Mouse (Mus musculus) left cerebral cortex, adult 8-10 months (tissue): ENCODE measurements around the gene Klhdc7a. TPM values are rescaled to one million over a fixed set of nuclear protein-coding genes. Genes with fewer than 3 reads are reported as not detected.
"Not testable (repeated sequence)": the region's sequence is repeated elsewhere in the genome, so short reads cannot be mapped to it uniquely, and the experiment has no call there.

Experiments used
- DNase-seq, 2 experiments: peaks; one replicate each; pipeline ENCODE4 v3.0.0; 2022; ENCODE audit warnings: low spot score in 2 of 2
- total RNA-seq, 4 experiments: library from RNA; stranded (reverse); gene quantifications; 2 replicates each; pipeline ENCODE4 v1.2.4; 2022

Gene Klhdc7a
- 1 to 10 TPM; 6.7 to 8.8 (median 7.6) TPM for total RNA-seq

DNA sequence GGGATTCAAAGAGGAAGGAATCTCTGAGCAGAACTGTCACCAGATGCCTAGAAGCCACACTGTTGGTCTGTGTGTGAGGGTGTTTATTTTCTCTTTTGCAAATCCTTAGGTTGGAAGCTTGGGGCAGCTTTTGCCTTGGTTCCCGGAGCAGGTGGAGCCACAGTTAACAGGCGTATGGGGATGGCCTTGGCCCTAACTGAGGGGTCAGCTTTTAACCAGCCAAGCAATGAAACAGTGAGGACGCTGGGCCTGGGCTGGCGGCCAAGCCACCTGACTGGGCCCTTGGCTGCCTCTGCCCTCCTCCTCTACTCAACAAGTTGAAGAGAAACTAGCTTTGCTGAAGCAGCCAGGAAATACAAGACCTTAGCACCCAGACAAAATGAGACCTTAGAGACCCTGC, at the start of gene Klhdc7a:
Klhdc7a (minus strand) TSS at position 105 of the 400 bp plus-strand sequence.
- peak; percentile 28 to 74 for DNase-seq

- no peak for DNase-seq
Measured at GRCm38 (mm10) chr4:140015916-140016315, 48.1 kb upstream of the Klhdc7a start.

- DNase-seq, result no peak
Measured at GRCm38 (mm10) chr4:140010728-140011470, 43.1 kb upstream of the Klhdc7a start.

DNA sequence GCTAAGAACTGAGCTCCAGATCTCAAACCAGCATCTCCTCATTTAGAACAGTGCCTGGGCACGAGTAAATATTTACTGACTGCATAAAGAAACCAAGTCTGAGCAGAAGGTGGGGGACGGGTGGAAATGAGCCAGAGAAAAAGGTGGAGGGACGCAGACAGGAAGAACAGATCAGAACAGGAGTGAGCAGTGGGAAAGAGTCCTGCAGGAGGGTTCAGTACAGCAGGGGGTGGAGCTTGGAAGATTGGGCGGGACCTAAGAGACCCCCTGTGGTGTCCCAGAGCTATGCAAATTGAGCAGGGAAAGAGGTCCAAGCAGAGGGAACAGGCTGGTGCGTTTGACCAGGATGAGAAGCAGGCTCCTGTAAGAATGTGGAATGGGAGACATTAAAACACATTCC, 37.1 kb upstream of the Klhdc7a start:
- DNase-seq, result no peak

- DNase-seq, result peak; percentile 17 to 82
Measured at GRCm38 (mm10) chr4:140004170-140004569, 36.3 kb upstream of the Klhdc7a start.

DNA sequence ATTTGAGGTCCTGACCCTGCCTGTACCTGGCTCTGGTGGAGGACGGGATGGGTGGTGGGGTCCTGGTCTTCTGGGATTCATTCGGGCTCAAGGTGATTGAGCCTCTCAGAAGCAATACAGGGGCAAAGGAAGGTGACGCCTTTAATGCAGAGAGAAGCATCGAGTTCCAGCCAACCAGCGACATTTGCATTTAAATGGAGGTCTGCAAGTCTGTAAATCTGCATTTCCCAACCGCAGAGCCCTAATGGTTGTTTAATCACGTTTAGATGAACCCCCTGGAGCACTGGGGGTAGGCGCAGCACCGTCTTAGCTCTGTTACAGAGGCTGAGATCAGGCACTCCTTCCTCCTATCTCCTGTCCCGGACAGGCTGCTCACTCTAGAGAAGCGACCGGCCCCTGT, 34.2 kb upstream of the Klhdc7a start:
- no peak for DNase-seq

GRCm38 (mm10) chr4:140000911-140001310, 33.1 kb upstream of the Klhdc7a start:
- no peak for DNase-seq

DNA sequence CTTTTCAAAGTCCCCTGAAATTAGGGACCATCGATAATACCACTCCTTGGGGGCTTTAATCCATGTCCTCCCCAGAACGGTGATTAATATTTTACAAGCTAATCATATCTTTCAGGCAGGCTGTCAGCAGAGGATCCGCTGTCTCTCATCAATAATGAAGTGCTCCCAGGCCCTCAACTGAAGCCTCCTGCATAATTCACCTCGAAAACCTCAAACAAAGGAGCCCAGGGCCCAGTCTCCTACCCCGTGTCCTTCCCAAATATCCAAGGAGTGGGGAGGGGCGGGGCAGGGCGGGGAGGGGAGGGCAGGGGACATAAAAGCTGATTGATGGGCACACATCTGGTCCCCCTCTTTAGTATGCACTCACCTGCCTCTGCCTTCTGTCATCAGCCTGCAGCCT, 31.2 kb upstream of the Klhdc7a start:
- no peak for DNase-seq

- no peak for DNase-seq
Measured at GRCm38 (mm10) chr4:139995659-139996058, 27.8 kb upstream of the Klhdc7a start.

GRCm38 (mm10) chr4:139993111-139993755, 25.4 kb upstream of the Klhdc7a start:
- DNase-seq, result no peak

GRCm38 (mm10) chr4:139986913-139987312, 19.1 kb upstream of the Klhdc7a start:
- no peak for DNase-seq

DNA sequence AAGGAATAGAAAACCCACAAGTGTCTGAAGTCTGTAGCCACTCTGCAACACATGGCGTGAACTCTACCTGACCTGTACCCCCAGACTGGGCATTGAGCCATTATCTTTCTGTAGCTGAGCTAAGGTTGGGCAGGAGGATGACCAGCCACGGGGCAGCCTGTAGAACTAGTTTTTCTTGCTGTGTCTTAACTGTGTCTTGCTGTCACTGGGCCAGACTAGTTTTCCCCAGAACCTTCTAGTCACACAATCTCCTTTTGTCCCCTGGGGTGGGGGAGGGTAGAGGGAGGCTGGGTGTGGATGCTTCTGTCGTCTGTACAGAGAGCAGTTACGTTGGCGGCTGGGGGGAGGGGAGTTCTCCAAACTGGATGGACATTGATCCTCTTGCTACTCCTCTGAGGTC, 10.9 kb upstream of the Klhdc7a start:
- no peak for DNase-seq

DNA sequence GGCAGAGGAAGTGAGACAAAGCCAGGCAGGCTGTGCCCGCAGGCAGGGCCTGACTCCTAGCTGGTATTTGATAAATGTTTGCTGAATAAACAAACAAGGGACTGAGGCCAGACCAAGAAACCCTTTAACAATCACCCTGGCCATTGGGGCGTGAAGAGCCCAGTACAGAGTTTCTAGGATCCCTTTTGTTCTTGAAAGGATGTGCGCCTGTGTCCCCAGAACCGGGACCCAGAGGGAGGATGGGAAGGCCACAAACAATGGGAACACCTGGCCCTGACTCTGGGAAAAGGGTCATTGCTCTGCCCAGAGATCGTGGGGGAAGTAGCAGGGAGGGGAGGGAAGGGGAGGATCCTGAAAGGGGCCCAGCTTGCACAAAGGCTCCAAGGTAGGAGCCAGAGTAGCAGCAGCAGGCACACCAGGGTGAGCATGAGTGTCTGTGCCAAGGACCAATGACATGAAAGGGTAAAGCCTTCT, 9.5 kb upstream of the Klhdc7a start:
- DNase-seq, result no peak

- DNase-seq, result no peak
Measured at GRCm38 (mm10) chr4:139974506-139974905, 6.7 kb upstream of the Klhdc7a start.

GRCm38 (mm10) chr4:139967475-139967891, 343 bp downstream of the Klhdc7a start:
- no peak for DNase-seq

DNA sequence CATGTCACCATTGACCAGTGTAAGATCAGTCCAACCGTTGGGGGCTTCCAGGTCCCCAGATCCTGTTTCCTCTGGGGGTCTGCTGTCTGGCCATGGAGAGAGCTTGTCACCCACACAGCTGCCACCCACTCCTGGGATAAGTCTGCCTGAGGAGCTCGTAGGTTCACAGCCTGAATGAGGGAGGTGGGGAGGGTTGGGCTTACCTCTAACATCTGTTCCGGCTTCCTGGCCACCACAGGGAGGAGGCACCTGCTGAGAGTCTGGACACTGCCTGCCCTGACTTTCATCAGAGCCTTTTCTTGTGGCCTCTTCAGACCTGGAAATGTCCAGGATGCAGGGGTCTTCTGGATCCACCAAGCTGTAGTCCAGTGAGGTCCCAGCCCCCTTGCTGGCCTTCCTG, 845 bp downstream of the Klhdc7a start:
- DNase-seq, result no peak

- DNase-seq, result no peak
Measured at GRCm38 (mm10) chr4:139965596-139966185, 2.1 kb downstream of the Klhdc7a start.

DNA sequence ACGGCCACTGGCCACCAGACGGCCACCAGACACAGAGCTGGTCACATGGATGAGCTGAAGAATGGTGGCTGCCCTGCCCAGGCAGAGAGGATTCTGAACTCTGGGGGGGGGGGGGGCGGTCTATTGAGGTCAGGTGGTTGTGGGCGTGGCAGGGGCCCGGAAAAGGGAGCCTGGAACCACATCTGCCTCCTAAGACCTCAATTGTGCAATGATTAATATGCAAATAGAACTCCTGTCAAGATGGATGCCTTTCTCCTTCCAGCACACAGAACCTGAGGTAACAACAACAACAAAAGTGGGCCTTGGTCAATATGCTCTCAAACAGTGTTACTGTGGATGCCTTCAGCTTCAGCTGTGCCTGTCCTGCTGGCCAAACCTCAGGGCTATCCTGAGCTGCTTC, 3.4 kb downstream of the Klhdc7a start:
- no peak for DNase-seq

- DNase-seq, result no peak
Measured at GRCm38 (mm10) chr4:139963911-139964310, 3.9 kb downstream of the Klhdc7a start.

- peak in 1 of 2 experiments; percentile 24 for DNase-seq
Measured at GRCm38 (mm10) chr4:139963059-139963458, 4.8 kb downstream of the Klhdc7a start.

- DNase-seq, result no peak
Measured at GRCm38 (mm10) chr4:139961816-139962215, 6.0 kb downstream of the Klhdc7a start.

DNA sequence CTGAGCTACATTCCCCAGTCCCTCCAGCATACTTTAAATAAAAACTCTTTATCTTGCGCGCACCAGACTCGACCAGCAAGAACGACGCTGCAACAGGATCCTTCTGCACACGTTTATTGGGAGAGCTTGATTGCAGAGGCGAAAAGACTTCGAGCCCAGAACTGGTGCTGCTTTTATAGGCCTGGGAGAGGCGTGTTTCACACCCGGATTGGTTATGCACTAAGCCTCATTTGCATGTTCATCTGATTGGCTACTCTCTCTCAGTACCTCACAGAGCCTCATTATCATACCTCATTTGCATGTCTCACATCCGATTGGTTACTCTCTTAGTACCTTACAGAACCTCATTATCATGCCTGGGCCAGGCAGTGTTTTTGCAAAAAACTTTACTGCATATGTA, 6.5 kb downstream of the Klhdc7a start:
- not testable (repeated sequence) for DNase-seq
